Mouse (Mus musculus) cerebellum, adult 9-11 months (tissue): ENCODE measurements at regions not wholly inside any gene's neighbourhood (a gene's known extent, or its start where the extent isn't known, plus 50 kb on each side); places are given as distances from the start of the nearest gene placed in this dataset.
A peak's percentile ranks its signal among the peaks of the same experiment; 100 is the strongest.

ENCODE experiments used
- DNase-seq: peaks from one replicate; pipeline ENCODE4 v3.0.0; 2022

DNA sequence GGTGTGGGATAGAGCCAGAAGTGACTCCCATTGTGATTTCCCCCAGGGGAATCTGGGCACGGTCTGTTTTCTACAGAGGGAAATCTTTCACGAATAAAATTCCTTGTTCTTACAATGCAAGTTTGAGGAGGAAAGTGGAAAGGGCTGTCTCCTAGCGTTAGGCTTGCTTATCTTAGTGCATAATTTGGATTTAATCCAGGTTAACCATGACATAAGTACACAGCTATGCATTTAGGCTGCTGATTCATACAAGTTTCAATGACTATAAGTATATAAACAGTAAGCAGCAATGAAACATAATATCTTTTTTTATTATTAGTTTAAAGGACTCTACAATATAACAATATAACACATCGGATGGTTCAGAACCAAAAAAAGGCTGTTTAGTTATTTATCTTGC lies 74.6 kb upstream of the Arhgap21 start:
- DNase-seq = no peak

DNA sequence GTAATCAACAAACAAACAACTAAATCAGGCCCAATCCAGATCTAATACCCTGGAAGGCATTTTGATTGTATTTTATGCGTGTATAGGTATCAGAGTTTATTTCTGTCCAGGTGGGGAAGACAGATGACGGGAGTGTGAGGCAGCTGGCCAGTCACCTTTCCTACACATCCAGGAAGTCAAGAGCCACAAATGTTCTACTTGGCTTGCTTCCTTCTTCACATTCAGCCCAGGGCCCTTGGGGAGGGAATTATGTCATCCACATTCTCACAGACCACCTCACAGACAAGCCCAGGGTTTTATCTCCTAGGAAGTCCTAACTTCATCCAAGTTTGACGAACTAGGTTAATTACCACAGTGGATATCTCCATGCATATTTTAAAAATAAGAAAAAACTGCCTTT lies 68.9 kb upstream of the Arhgap21 start:
- DNase-seq = no peak

DNA sequence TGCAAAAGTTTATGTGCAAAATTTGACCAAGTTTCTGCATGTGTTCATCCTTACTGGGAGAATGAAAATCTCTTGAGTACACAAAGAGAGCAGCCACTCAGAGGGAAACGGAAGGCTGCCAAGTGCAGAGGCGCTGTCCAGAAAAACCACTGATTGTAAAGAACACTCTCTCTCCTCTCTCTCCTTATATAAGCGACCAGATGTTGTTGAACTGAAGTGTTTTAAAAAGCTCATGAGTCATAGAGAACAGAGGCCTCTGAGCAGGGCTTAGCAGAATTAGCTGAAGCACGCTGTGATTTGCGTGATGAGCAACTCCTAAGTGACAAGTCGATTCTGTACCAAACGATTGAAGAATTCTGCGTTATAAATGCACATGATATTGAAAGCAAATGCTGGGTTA lies 68.5 kb upstream of the Arhgap21 start:
- DNase-seq = no peak

DNA sequence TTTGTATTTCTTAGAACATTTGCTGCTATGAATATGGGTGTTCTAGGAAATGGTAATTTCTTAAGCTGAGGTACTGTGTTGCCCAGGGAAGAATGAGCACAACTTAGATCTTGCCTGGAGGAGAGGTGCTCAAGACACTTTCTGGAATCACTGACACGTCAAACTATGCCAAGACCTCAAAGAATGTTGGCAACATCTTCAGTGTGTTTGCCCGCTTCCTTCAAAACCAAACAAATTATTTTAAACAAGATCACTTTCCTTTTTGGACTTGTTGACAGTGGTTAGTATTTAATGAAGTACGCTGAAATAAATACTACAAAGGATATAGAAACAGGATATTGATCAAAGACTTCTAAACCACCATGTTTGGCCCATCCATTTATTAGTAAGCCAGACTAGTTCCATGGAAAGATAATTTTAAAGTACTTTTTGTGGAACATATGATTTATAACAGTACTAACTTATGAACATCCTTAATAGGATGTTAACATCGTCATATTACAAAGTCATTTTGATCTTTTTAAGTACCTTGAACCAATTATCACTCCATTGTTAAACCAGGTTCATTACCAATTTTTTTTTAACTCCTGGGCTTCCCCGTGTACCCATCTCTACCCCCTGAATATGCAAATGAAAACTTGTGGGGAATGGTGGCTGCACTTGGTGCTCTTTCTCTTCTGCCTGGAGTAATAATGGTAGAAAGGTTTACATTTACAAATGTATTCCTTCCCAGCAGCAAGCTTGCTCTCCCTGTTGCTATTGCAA lies 67.4 kb upstream of the Arhgap21 start:
- no peak for DNase-seq

DNA sequence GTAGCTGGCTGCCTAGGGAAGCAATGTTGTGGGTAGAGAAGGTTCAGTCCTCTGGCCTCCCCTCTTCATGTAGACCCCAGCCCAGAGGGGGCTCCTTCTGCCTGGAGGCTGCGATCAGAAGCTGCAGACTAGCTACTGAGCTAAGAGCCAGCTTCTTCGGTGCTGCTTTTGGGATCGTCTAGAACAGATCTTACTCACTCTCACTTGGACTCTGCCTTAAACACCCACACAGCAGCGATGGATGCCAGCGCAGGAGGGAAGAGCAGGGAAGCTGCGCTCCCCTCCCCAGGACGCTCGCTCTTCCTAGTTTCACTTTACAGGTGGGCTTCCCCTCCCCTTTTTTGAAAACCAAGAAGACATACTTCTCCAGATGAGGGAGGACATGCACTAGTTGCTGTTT lies 66.0 kb upstream of the Arhgap21 start:
- DNase-seq = no peak

DNA sequence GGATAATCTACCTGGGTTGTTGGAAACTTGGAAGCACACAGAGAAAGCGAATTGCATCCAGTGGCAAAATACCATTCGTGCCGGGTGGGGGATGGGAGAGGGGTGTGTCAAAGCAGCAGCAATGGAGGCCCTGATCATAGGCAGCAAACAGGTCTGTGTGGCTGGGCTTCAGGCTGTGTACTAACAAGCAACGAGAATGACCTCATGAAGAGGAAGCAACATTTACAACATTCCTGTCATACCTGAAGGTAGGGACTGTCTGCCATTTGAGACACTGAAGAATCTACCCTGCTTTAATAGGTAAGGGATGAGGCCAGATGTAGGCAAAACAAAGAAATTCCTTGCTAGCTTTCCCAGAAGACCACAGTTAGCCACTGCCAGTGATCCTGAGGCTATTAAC lies 62.0 kb upstream of the Arhgap21 start:
- DNase-seq = no peak

DNA sequence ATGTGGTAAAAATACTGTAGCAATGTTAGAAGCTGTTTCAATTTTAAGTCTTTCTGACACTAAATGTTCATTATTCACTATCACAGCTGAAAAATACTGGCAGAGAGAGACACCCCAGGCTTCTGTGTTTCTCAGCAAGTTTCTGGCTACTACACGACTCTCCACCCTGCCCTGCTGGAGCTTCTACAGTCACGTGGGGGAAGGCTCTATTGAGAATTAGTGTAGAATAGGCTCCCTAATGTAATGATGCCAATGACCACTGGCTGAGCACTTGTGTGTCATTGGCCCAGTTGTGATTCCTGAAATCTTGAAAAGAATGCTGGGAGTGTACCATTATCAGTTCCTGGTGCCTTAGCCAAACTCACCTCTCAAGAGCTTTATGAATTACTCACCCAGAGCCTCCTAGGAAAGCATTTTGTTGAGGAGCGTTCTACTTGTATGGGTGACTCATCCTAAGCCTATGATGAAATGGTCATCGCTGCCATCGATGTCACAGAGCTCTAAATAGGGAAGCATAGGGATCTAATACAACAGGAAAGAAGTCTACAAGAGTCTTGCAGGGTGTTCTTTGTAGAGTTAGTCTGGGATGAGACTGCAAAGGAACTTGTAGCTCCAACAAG lies 60.8 kb upstream of the Arhgap21 start:
- DNase-seq = no peak

DNA sequence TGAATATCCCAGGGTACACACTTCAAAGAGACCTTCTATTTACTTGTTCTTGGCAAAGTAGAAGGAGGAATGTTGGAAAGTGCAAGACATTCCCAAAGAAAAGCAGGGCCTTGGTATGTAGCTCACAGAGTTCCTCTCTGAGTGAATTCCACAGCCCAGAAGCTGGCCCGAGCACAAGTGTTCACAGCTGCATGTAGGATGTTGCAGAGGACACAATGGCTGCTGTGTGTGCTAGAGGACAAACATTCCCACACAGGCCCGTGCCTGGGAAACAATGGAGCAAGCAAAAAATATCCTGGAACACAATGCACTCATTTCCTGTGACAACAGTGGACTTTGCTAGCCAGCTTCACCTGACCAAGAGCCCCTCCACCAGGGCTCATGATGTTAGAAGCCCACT lies 59.9 kb upstream of the Arhgap21 start:
- peak; percentile 17 for DNase-seq

DNA sequence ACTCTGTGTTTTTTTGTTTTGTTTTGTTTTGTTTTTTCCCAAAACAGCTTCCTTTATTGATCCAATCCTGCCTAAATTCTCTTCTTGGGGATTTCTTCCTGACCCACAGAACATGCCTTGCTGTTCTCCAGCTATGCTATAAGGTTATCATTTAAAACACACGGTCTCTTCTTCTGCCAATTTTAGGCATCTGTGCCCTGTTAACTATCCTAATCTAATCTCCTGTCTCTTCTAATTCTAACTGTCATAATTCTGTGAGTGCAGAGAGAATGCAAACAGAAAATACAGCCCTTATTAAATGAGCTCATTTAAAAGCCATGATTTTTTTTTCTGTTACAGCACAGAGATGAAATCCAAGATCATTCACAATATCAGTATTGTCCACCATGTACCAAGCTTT lies 49.9 kb upstream of the Arhgap21 start:
- DNase-seq = no peak
